In genomic region chr19:46629807-46630206, GRCm38 (mm10) we compare ENCODE assay signal across 22 mouse cellular contexts. TPM values are rescaled to one million over a fixed set of nuclear protein-coding genes. Genes with fewer than 3 reads are reported as not detected.
DNase-seq lines count a peak whose midpoint lies in the region; ATAC-seq and TF ChIP-seq lines count a peak whose summit lies in the region.
"Had no signal": no experiment of that assay in that cellular context is flagged by ENCODE, and none has a peak within 500 bp of the region (broad histone marks: within the 10 kb centered on the region; RNA-seq: fewer than 3 reads in every experiment).

No protein-coding gene starts in this region.

- 72% methylated on average over 9 of the region's 9 CpGs for WGBS in heart, embryonic 13.5 days
- WGBS in lung, postnatal 0 days, result 48% methylated on average over 9 of the region's 9 CpGs
- WGBS in limb, embryonic 12.5 days, result 83% methylated on average over 9 of the region's 9 CpGs

- TF ChIP-seq EP300 in lung, postnatal 0 days (IDR thresholded peaks at IDR 0.05), result no peak

- H3K36me3 ChIP-seq in heart, embryonic 13.5 days, result peaks cover 40% of the 10 kb centered on the region
- no peaks in the 10 kb centered on the region for H3K36me3 ChIP-seq in lung, postnatal 0 days (ENCODE audit: insufficient read depth, low read length)
- peaks cover 27% of the 10 kb centered on the region for H3K36me3 ChIP-seq in limb, embryonic 12.5 days
- H3K36me3 ChIP-seq: lung, embryonic 15.5 days had no signal

- intact Hi-C loops in heart, postnatal 36 days (cut with DNase I), result no loop called here

- H3K4me3 ChIP-seq in heart, embryonic 13.5 days, result no peak overlapping the region
- no peak overlapping the region for H3K4me3 ChIP-seq in lung, postnatal 0 days (ENCODE audit: low read depth, low read length)
- H3K4me3 ChIP-seq in limb, embryonic 12.5 days (replicated peaks), result no peak overlapping the region
- H3K4me3 ChIP-seq: forebrain, embryonic 12.5 days; limb, embryonic 15.5 days; lung, embryonic 15.5 days; megakaryocyte, embryonic 14.5 days had no signal

- no peaks in the 10 kb centered on the region for H3K27me3 ChIP-seq in heart, embryonic 13.5 days (replicated peaks)
- H3K27me3 ChIP-seq in lung, postnatal 0 days (replicated peaks; ENCODE audit: insufficient read depth, low read length), result no peaks in the 10 kb centered on the region
- H3K27me3 ChIP-seq in limb, embryonic 12.5 days, result no peaks in the 10 kb centered on the region
- H3K27me3 ChIP-seq: forebrain, embryonic 12.5 days; limb, embryonic 15.5 days; lung, embryonic 15.5 days; megakaryocyte, embryonic 14.5 days had no signal

- H3K9ac ChIP-seq in heart, embryonic 13.5 days, result peak overlapping the region; percentile 2; the same call in 1 of the 2 replicates
- H3K9ac ChIP-seq in lung, postnatal 0 days (replicated peaks; ENCODE audit: low read depth), result no peak overlapping the region
- H3K9ac ChIP-seq in limb, embryonic 12.5 days (replicated peaks), result no peak overlapping the region
- H3K9ac ChIP-seq: forebrain, embryonic 12.5 days; limb, embryonic 15.5 days; lung, embryonic 15.5 days had no signal

- peaks cover 81% of the 10 kb centered on the region for H3K4me1 ChIP-seq in heart, embryonic 13.5 days
- peaks cover 28% of the 10 kb centered on the region for H3K4me1 ChIP-seq in lung, postnatal 0 days (ENCODE audit: insufficient read depth, low read depth, low read length)
- peaks cover 24% of the 10 kb centered on the region for H3K4me1 ChIP-seq in limb, embryonic 12.5 days (replicated peaks)

- DNase-seq in CD4-positive, CD25-positive, alpha-beta regulatory T cell, adult 2 months (ENCODE audit: low read depth, low spot score), result peak; percentile 31
- DNase-seq in heart, postnatal 36 days, result no peak
- no peak for DNase-seq in lung, postnatal 0 days (ENCODE audit: low spot score)
- DNase-seq in lung, postnatal 14 days, result no peak
- DNase-seq in testis, postnatal 10 days (ENCODE audit: low spot score), result no peak
- DNase-seq: adrenal gland, postnatal 10 days; cerebellum, adult 11-12 months; kidney, adult 18-20 months; kidney, postnatal 25 days; right cerebral cortex, adult 18-20 months; thymus, adult 2 months had no signal

- H3K27ac ChIP-seq in heart, embryonic 13.5 days (replicated peaks), result peak overlapping the region; percentile 6; the same call in 1 of the 2 replicates
- H3K27ac ChIP-seq in lung, postnatal 0 days (ENCODE audit: low read length), result no peak overlapping the region
- peak overlapping the region; percentile 41; the same call in 1 of the 2 replicates for H3K27ac ChIP-seq in limb, embryonic 12.5 days
- H3K27ac ChIP-seq: forebrain, embryonic 12.5 days; limb, embryonic 15.5 days; lung, embryonic 15.5 days had no signal

- no peak overlapping the region for H3K4me2 ChIP-seq in heart, embryonic 13.5 days
- H3K4me2 ChIP-seq in lung, postnatal 0 days (replicated peaks; ENCODE audit: low read depth, low read length), result no peak overlapping the region
- no peak overlapping the region for H3K4me2 ChIP-seq in limb, embryonic 12.5 days
- H3K4me2 ChIP-seq: forebrain, embryonic 12.5 days; limb, embryonic 15.5 days; lung, embryonic 15.5 days had no signal

- no peak for ATAC-seq in CD4-positive, CD25-positive, alpha-beta regulatory T cell, adult 4 months
- no peak for ATAC-seq in heart, embryonic 13.5 days (ENCODE audit: extremely low read depth, insufficient number of reproducible peaks, low FRiP score, low TSS enrichment)
- peak; percentile 16; the same call in 1 of the 2 replicates for ATAC-seq in lung, postnatal 0 days
- ATAC-seq in limb, embryonic 12.5 days (ENCODE audit: insufficient number of reproducible peaks, insufficient read depth, low FRiP score, low TSS enrichment, low read depth), result no peak

- no peak for TF ChIP-seq CTCF in lung, postnatal 0 days (IDR thresholded peaks at IDR 0.05)

- no peaks in the 10 kb centered on the region for H3K9me3 ChIP-seq in heart, embryonic 13.5 days
- no peaks in the 10 kb centered on the region for H3K9me3 ChIP-seq in lung, postnatal 0 days (ENCODE audit: low read length)
- no peaks in the 10 kb centered on the region for H3K9me3 ChIP-seq in limb, embryonic 12.5 days
- H3K9me3 ChIP-seq: limb, embryonic 15.5 days; lung, embryonic 15.5 days had no signal

RNA-seq across cellular contexts. Expression of gene Wbp1l, which starts 30.9 kb away (rescaled TPM):
- 10 to 100 TPM; 19.2 to 20.8 TPM for polyA plus RNA-seq in CD4-positive, CD25-positive, alpha-beta regulatory T cell, adult 4 months (2017; shearing (Covaris generic))
- polyA plus RNA-seq in heart, embryonic 13.5 days (2015; fragmentation: Nextera tagmentation; extraction: Ambion mirVana), result 41.6 and 42.0 TPM in 2 replicates
- 10 to 100 TPM; 51.2 to 59.1 TPM for total RNA-seq in heart, postnatal 36 days (2021)
- polyA plus RNA-seq in lung, postnatal 0 days (2015; fragmentation: Nextera tagmentation; extraction: Ambion mirVana), result 34.6 and 37.4 TPM in 2 replicates
- 48.3 and 48.6 TPM in 2 replicates for polyA plus RNA-seq in limb, embryonic 12.5 days (2016; fragmentation: Nextera tagmentation; extraction: Ambion mirVana)

RNA-seq across cellular contexts. Expression of gene Cyp17a1, which starts 43.2 kb away (rescaled TPM):
- polyA plus RNA-seq in CD4-positive, CD25-positive, alpha-beta regulatory T cell, adult 4 months (2017; shearing (Covaris generic)), result not detected
- 1.1 and 1.6 TPM in 2 replicates for polyA plus RNA-seq in heart, embryonic 13.5 days (2015; fragmentation: Nextera tagmentation; extraction: Ambion mirVana)
- total RNA-seq in heart, postnatal 36 days (2021), result not detected
- polyA plus RNA-seq in lung, postnatal 0 days (2015; fragmentation: Nextera tagmentation; extraction: Ambion mirVana), result 0.08 and 0.12 TPM in 2 replicates
- 0.15 TPM in 1 of 2 replicates, not detected in the other for polyA plus RNA-seq in limb, embryonic 12.5 days (2016; fragmentation: Nextera tagmentation; extraction: Ambion mirVana)
- total RNA-seq: left cerebral cortex, adult 8-10 months; midbrain, postnatal 0 days had no signal
- polyA plus RNA-seq: brain, embryonic 14.5 days; forebrain, embryonic 12.5 days; lung, embryonic 15.5 days; midbrain, postnatal 0 days; urinary bladder, adult 2 months had no signal

RNA-seq across cellular contexts. Expression of gene Sfxn2, which starts 56.6 kb away (rescaled TPM):
- polyA plus RNA-seq in CD4-positive, CD25-positive, alpha-beta regulatory T cell, adult 4 months (2017; shearing (Covaris generic)), result 10 to 100 TPM in 1 of 2 experiments, 1 to 10 TPM in 1; 6.2 to 13.4 TPM
- polyA plus RNA-seq in heart, embryonic 13.5 days (2015; fragmentation: Nextera tagmentation; extraction: Ambion mirVana), result 8.1 and 9.1 TPM in 2 replicates
- total RNA-seq in heart, postnatal 36 days (2021), result 1 to 10 TPM; 3.1 to 3.5 TPM
- 18.4 and 19.6 TPM in 2 replicates for polyA plus RNA-seq in lung, postnatal 0 days (2015; fragmentation: Nextera tagmentation; extraction: Ambion mirVana)
- 18.3 and 25.2 TPM in 2 replicates for polyA plus RNA-seq in limb, embryonic 12.5 days (2016; fragmentation: Nextera tagmentation; extraction: Ambion mirVana)

RNA-seq across cellular contexts. Expression of gene Arl3, which starts 56.8 kb away (rescaled TPM):
- polyA plus RNA-seq in CD4-positive, CD25-positive, alpha-beta regulatory T cell, adult 4 months (2017; shearing (Covaris generic)), result 10 to 100 TPM; 29.0 to 34.9 TPM
- 82.1 and 97.1 TPM in 2 replicates for polyA plus RNA-seq in heart, embryonic 13.5 days (2015; fragmentation: Nextera tagmentation; extraction: Ambion mirVana)
- total RNA-seq in heart, postnatal 36 days (2021), result 10 to 100 TPM; 38.5 to 40.4 TPM
- 52.6 and 70.9 TPM in 2 replicates for polyA plus RNA-seq in lung, postnatal 0 days (2015; fragmentation: Nextera tagmentation; extraction: Ambion mirVana)
- 167 and 173 TPM in 2 replicates for polyA plus RNA-seq in limb, embryonic 12.5 days (2016; fragmentation: Nextera tagmentation; extraction: Ambion mirVana)

RNA-seq across cellular contexts. Expression of gene Borcs7, which starts 59.9 kb away (rescaled TPM):
- polyA plus RNA-seq in CD4-positive, CD25-positive, alpha-beta regulatory T cell, adult 4 months (2017; shearing (Covaris generic)), result 1 to 10 TPM; 6.8 to 7.4 TPM
- polyA plus RNA-seq in heart, embryonic 13.5 days (2015; fragmentation: Nextera tagmentation; extraction: Ambion mirVana), result 17.4 and 17.6 TPM in 2 replicates
- total RNA-seq in heart, postnatal 36 days (2021), result 1 to 10 TPM; 9.3 to 9.5 TPM
- 13.0 and 14.3 TPM in 2 replicates for polyA plus RNA-seq in lung, postnatal 0 days (2015; fragmentation: Nextera tagmentation; extraction: Ambion mirVana)
- 15.8 and 16.9 TPM in 2 replicates for polyA plus RNA-seq in limb, embryonic 12.5 days (2016; fragmentation: Nextera tagmentation; extraction: Ambion mirVana)
